Mouse (Mus musculus) left cerebral cortex, adult 2 months (tissue): ENCODE measurements around the gene Plk5. TPM values are rescaled to one million over a fixed set of nuclear protein-coding genes. Genes with fewer than 3 reads are reported as not detected.
A peak's percentile ranks its signal among the peaks of the same experiment; 100 is the strongest.
"Not testable (repeated sequence)": the region's sequence is repeated elsewhere in the genome, so short reads cannot be mapped to it uniquely, and the experiment has no call there.

Experiments
- DNase-seq, 2 experiments: peaks; one replicate each; pipeline ENCODE4 v3.0.0; 2021 to 2022; ENCODE audit warnings: low spot score in 2 of 2, mixed read lengths in 1 of 2; ENCODE audit errors: extremely low spot score in 1 of 2
- H3K27ac ChIP-seq: fragments of 200-600 bp; 2 replicates; pipeline ENCODE4 v1.8.1; 2022
- H3K4me3 ChIP-seq: fragments of 200-600 bp; 2 replicates; pipeline ENCODE4 v1.8.1; 2022
- CTCF ChIP-seq: fragments of 200-600 bp; IDR thresholded peaks from 2 replicates; pipeline ENCODE4 v1.8.1; 2022; ENCODE audit warnings: antibody characterized with exemption, mild to moderate bottlenecking, moderate library complexity
- intact Hi-C: fragments of 180-260 bp; cut with DNase I; formaldehyde crosslinking; loops from one replicate; pipeline ENCODE4 v1.15.1; 2025
- total RNA-seq, 2 experiments: library from RNA; stranded (reverse); gene quantifications; 2 replicates each; pipeline ENCODE4 v1.2.3; 2021

Plk5 gene
- total RNA-seq, 2 experiments from 2014 or later: 27.3 to 37.9 TPM

GRCm38 (mm10) chr10:80332525-80332989, 23.7 kb upstream of the Plk5 start:
- TF ChIP-seq CTCF: no peak
- Histone ChIP-seq H3K4me3 (no peak overlapping the region), H3K27ac (no peak overlapping the region)
- intact Hi-C loops: no loop called here
- no peak for DNase-seq

DNA sequence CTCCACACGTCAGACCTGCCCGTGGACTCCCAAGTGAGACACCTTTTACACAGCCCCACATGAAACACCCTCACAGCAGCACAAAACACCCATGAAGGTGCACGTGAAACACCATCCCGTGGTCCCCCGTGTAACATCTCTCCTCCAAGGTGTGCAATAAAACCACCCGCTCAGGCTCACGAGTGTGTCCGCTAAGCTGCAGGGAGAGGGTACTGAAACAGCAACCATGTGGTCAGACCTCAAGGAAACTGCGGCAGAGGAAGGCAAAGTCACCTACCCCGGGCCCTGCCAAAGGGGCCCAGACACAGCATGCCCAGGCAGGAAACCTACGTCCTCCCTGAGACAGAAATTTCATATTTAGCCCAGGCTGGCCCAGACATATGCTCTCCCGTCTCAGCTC, 20.0 kb upstream of the Plk5 start:
- no peak for DNase-seq
- no peak overlapping the region for H3K4me3 ChIP-seq
- TF ChIP-seq CTCF: no peak
- intact Hi-C loops: no loop called here
- H3K27ac ChIP-seq: no peak overlapping the region

DNA sequence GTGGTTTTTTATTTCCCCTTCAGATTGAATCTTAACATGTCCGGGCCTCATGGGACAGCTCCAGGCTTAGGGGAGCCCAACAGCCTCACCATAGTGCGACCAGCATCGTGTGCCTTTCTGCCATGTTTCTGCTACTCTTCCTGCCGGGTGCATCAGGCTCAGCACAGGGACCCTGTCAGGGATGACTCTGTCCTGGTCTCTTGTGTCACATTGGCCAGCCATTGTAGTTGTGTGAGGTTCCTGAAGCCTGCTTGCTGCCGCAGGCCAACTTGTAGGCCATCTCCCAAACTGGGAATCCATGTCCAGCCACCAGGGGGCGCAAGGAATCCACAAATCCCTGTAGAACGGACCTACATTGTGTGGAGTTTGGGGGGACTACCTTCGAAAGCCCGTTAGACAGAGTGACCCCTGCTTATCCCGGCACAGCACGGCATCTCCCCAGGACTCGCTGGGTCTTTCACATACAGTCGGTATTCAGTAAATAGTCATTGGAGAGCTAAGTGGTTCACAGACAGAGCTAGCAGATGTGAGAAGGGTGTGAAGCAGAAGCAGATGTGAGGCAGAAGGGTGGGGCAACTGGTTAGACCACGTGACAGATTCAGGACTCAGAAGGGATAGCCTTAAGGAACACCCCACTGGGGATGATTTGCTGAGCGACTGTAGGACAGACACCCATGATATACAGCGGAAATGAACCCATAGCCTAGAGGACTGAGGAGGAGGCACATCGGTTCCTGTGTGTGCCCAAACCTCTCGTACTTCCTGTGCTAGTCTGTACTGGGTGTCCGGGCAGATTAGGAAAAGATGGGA, 16.1 kb upstream of the Plk5 start:
- TF ChIP-seq CTCF: peak; percentile 92
- intact Hi-C loops: loop anchor here (1.0 kb wide), 1 partner anchor 34 kb away; no protein-coding TSS in a partner anchor
- Histone ChIP-seq H3K27ac (no peak overlapping the region), H3K4me3 (no peak overlapping the region)
- peak; percentile 84 to 87 for DNase-seq

DNA sequence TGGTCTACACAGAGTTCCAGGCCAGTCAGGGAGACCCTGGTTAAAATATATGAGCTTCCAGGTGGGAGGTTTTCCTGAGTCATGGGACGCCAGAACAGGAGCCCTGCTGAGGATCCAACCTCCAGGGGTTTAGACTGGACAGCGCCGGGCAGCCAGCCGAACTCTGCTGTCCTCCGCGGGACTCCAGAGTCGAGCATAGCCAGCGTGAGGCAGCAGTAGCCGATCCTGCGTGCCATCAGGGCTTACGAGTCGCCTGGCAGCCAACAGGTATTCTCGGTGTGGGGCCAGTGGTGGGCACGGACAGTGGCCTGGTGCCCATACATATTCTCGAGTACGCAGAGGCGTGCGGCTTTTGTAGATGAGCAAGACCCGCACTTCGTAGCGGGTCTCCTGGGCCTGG, 15.2 kb upstream of the Plk5 start:
- H3K4me3 ChIP-seq: no peak overlapping the region
- H3K27ac ChIP-seq: no peak overlapping the region
- TF ChIP-seq CTCF: no peak
- intact Hi-C loops: no loop called here
- no peak for DNase-seq

DNA sequence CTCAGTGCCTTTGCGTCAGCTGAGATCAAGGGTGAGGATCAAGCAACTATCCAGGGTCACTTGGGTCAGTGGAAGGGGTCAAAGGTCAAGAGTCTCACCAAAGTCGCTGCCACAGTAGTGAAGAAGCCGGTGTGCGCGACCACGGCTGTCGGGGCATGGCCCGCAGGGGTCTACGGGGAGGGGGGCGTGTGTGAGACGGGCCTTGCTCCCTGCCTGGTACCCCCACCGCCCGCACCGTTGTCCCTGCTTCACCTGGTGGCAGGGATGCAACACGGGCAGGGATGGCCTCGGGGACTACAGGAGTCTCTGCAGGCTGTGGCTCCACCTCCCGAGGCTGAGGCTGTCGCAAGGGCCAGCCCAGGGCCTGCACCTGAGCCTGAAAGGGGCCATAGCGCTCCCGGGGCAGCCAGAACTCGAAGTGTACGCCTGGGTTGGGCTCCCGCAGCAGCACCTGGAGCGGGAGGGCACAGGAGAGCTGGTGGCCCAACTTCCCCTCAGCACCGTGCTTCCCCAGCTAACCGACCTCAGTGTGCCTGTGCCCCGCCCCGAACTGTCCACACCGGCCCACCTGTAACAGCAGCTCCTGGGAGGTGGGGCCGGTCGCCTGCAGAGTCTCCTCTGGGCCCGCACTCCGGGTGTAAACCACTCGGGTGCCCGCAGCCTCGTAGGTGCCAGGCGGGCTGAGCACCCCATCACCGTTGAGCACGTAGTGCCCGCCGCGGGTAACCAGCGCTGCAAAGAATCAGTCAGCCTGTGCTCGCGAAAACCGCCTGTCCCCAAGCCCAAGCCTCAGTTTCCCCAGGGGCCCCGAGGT, 14.6 kb upstream of the Plk5 start:
- DNase-seq: no peak
- intact Hi-C loops: no loop called here
- no peak for TF ChIP-seq CTCF
- H3K27ac ChIP-seq: no peak overlapping the region
- H3K4me3 ChIP-seq: no peak overlapping the region

- no peak for TF ChIP-seq CTCF
- intact Hi-C loops: no loop called here
- H3K4me3 ChIP-seq: no peak overlapping the region
- no peak for DNase-seq
- H3K27ac ChIP-seq: no peak overlapping the region
These were observed 13.9 kb upstream of the Plk5 start for GRCm38 (mm10) chr10:80342305-80342748.

DNA sequence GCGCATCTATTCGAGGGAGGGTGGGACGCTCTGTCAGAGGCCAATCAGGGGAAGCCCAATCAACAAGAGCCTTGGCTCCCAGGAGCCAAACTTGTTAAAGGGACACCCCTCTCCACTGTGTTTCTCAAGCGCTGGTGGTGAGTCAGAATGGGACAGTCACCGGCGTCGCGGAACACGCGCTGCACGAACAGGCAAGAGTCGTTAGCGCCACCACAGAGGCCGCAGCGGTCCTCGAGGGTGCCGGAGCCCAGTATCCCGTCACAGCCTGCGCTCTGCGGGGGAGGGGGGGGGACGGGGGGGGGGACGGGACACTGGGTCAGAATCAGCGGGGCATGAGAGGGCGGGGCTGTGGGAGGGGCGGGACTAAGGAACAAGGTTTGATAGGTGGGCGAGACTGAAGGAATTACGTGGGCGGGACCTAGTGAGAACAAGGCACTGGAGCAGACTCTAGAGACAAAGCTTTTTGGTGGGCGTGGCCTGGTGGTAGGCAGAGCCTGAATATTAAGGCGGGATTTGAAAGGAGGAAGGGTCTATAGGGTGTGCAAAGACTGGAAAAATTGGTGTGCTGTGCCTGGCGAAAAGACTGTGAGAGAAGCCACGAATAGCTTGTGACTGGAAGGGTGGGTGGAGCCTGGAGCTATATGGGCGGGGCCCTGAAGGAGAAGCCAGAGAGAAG, 13.4 kb upstream of the Plk5 start:
- peak in 1 of 2 experiments; percentile 38 for DNase-seq
- no peak overlapping the region for H3K4me3 ChIP-seq

DNA sequence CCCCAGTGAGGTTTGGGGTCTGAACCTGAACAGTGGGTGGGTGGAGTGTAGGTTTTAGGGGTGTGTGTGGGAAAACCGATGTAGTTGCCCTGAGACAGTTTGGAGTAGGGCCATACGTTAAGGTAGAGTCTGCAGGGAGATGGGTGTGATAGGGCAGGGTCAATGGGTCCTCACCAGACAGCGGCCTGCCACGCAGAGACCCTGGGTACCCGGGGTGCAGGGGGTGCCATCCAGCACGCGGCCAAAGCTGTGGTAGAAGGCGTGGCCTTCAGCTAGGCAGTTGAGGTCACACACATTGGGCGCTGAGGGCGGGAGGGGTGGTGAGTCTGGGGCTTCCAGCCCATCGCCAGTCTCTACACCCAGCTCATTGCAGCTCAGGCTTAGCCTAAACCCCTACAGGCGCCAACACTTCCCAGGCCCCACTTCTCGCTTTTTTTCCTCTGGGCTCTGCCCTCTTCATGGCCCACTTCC, 12.8 kb upstream of the Plk5 start:
- Histone ChIP-seq H3K27ac (no peak overlapping the region), H3K4me3 (no peak overlapping the region)
- no peak for TF ChIP-seq CTCF
- no peak for DNase-seq
- intact Hi-C loops: no loop called here

More for the DNA sequence above, 13.4 kb upstream of the Plk5 start:
- H3K27ac ChIP-seq: no peak overlapping the region
- TF ChIP-seq CTCF: no peak
- intact Hi-C loops: no loop called here

GRCm38 (mm10) chr10:80344131-80344661, 12.1 kb upstream of the Plk5 start:
- H3K27ac ChIP-seq: no peak overlapping the region
- no peak for TF ChIP-seq CTCF
- H3K4me3 ChIP-seq: no peak overlapping the region
- intact Hi-C loops: no loop called here
- DNase-seq: no peak

DNA sequence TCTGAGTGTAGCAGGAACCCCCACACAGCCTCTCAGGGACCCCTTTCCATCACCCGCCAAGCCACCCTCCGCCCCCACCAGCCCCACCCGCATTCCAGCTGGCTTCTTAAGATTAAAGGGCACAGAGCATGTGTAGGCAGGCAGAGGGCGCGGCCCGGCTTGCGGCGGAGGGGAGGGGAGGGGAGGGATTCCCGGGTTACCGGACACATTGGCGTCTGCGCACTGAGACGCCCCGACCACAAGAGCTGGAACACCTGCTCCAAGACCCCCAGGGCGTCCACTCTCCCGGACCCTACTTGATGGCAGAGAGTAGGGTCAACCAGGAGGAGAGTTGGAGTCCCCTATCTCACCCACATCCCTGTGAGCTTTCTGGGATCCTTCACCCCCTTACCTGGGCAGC, 11.1 kb upstream of the Plk5 start:
- TF ChIP-seq CTCF: no peak
- Histone ChIP-seq H3K4me3 (no peak overlapping the region), H3K27ac (no peak overlapping the region)
- intact Hi-C loops: no loop called here
- DNase-seq: no peak

- H3K27ac ChIP-seq, H3K4me3 ChIP-seq, DNase-seq, intact Hi-C loops: not testable (repeated sequence)
These were observed 10.3 kb upstream of the Plk5 start for GRCm38 (mm10) chr10:80345929-80346328.
